Mouse (Mus musculus) left cerebral cortex, postnatal 4 days (tissue): ENCODE measurements around the gene Kank4. TPM values are rescaled to one million over a fixed set of nuclear protein-coding genes. Genes with fewer than 3 reads are reported as not detected.
"Not testable (repeated sequence)": the region's sequence is repeated elsewhere in the genome, so short reads cannot be mapped to it uniquely, and the experiment has no call there.

ENCODE experiments used
- DNase-seq: peaks from one replicate; pipeline ENCODE4 v3.0.0-alpha.2; 2022
- intact Hi-C: fragments of 180-260 bp; cut with DNase I; formaldehyde crosslinking; loops from one replicate; pipeline ENCODE4 v1.15.1; 2025
- total RNA-seq, 2 experiments: library from RNA; stranded (reverse); gene quantifications; 2 replicates each; pipeline ENCODE4 v1.2.3; 2021

The Kank4 gene
- total RNA-seq, 2 experiments from 2014 or later: 2.0 to 2.3 TPM

DNA sequence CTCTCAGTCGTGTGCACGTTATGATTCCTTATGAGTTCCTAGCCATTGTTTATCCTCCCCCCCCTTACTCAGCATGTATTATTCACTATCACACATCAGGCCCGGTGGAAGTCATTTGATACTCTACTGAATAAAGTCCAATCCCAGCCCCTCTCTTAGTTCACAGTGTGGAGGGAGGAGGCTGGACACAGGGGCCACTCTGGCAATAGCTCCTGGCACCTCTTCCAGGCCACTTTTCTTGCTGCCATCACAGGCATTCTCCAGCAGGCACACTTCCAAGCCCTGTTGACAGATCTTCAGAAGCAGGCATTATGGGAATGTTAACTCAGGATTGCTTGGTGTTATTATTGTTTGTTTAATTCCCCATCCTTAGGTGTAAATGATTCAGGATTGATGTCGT lies 17.4 kb upstream of the Kank4 start:
- intact Hi-C loops: no loop called here
- DNase-seq: peak; percentile 33

DNA sequence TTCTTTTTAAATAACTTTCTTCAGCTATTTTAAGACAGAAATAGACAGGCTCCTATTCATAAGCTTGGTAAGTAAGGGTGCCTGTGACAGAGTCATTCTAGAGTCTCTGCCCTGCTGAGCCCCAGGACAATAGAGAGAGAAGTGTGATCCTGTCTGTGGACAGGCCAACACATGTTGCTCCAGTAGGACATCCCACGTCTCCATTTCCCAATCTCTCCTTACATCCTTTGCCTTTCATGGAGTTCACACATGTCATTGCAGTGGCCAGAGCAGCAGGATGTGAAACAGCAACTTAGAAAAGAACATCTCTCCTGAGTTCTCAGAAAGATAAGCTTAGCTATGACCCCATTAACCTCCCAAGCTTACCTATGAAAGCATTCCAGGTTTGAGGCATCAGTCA lies 14.4 kb upstream of the Kank4 start:
- DNase-seq: no peak
- intact Hi-C loops: no loop called here

DNA sequence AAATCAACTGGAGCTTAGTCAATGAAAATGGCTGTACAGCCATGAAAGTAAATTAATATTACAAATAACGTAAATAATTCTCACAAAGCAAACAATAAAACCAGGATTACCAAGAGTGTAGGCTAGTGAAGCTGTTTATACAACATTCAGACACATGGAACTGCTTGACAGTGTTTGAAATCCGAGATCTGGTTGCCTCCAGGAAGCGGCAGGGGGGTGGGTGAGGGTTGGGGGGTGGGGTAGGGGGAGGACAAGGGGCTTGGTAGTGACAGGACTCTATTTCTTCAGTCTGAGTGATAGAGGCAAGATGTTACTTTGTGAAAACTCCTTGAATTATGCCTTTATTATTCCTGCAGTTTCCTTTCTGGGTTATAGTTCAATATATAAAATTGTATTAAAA lies 9.4 kb upstream of the Kank4 start:
- intact Hi-C loops: no loop called here
- no peak for DNase-seq

DNA sequence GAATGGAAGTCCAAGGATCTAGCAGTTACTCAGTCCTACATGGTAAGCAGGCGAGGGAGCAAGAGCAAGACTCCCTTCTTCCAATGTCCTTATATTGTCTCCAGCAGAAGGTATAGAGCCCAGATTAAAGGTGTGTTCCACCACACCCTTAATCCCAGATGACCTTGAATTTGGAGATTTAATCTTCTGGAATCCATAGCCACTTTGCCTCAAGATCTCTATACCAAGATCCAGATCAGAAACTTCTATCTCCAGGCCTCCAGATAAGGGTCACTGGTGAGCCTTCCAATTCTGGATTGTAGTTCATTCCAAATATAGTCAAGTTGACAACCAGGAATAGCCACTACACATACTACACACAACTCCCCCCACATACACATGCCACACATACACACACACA lies 6.4 kb upstream of the Kank4 start, which contains the start of gene I0C0044D17Rik:
I0C0044D17Rik (minus strand) TSS at position 101 of the 400 bp plus-strand sequence.
- intact Hi-C loops, DNase-seq: not testable (repeated sequence)

DNA sequence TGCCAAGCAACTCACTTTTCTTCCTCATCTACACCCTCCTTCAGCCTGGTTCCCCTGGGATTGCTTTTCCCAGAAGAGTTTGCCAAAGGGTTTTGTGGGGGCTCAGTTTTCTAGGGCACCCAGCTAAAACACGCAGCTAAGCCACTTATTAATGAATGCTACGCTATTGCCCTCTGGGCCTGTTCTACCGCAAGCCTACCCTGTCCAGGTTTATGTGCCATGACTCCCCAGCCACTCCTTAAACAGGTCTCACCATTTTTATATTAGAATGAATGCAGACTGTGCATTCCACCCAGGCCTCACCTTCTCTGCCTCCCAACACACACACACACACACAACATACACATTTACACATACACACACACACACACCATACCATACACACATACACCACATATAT lies 5.7 kb upstream of the Kank4 start:
- intact Hi-C loops: no loop called here
- no peak for DNase-seq

DNA sequence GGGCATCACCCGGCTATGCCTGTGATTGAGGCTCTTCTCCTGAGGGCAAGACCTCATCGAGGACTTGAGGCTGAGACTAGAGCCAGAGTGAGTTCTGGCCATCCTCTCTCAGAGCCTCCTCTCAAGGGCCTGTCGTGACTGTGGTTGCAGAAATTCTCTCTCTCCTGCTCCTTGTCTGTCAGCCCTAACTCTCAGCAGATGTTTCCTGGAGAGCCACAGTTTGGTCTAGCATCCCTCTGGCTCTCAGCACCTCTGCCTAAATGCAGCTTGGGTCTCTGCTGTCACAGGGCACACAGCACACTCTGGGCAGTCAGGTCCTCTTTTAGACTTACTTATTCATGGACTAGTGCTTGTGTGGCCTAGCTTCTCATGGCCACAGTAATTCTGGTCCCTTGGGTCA lies 5.1 kb upstream of the Kank4 start:
- DNase-seq: no peak
- intact Hi-C loops: no loop called here

DNA sequence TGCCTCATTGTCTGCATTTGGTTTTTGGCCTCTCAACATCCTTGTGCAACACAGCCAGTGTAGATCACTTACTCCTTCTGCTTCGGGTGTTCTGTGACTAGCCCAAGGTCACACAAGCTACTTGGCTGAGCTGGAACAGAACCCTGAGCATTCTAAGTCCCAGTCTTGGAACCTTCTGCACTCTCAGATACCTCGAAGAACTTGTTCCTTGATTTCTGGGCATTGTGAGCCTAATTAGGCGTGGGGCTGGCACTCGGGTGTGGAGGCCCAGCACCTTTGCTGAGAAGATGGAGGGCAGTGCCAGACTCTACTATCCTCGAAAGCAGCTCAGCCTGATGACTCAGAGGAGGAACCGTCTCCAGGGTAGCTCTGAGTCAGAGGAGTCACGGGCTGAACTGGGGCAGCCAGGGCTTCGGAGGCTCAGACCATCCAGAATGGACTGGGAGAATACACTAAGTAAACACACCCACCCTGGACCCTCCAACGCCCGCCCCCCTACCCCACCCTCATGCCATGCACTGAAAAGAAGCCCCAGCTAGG lies 1.9 kb upstream of the Kank4 start:
- no peak for DNase-seq
- intact Hi-C loops: no loop called here

DNA sequence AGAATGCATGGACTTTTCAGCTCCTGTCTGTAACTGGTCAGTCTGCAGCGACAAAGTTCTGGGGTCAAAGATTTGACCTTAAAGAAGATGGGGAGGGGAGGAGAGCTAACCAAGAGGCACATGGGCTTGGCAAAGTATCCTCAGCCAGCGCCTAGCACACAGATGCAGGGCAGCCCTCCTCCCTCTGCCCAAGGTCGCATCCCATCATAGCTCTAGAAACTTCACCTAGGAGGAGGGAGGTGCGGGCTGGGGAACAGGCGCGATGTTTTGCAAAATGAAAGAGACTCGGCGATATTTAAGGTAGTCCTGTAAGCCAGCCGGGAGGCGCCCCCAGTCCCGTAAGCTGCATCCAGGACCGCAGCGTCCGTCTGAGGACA lies 542 bp downstream of the Kank4 start:
- DNase-seq: no peak
- intact Hi-C loops: no loop called here

DNA sequence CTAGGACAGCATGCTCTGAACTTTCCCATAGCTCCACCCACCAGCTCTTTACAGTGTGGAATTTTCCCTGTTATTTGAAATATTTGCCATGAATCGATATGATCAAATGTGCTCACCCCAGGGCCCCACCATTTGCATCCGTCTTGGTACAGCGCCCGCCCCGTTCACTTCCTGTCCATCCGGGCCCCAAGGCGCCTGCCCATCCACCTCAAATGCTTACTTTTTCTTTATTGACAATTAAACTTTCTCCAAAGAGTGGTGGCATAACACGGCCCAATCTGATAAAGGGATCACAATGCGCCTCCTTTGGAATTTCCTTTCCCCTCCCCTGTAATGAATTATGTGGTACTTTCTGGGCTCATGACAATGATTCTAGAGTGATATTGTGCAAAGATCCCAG lies 11.0 kb downstream of the Kank4 start:
- intact Hi-C loops: no loop called here
- no peak for DNase-seq

DNA sequence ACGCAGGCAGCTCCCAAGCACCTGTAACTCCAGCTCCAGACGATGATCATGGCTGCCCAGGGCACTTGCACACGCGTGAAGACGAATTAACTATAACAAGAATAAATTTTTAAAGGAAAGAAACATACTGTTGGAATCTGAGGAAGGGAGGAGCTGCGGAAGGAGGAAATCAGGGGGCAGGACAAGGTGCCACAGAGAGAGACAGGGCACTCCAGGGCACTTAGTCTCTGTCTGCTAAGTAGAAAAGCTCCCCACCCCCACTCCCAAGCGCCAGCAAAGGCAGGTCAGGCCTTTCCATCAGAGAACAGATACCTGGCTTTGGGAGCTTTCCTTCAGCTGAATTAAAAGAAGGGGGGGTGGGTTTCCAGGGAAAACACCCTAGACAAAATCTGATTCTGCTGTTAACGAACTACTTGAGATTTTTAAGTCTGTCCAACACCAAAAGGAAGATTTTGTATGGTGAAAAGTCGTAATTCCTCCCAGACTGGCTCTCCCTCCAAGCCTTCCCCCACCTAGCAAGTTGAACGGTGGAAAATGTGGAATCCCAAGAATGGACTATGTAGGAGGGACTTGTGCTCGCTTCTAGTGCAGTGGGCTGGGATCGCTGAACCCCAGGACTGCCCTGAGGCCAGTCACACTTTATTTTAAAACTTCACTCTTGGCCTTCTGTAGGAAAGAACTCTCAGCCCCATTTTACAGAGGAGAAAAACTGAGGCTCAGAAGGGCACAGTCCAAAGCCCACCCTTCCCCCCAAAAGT lies 11.9 kb downstream of the Kank4 start:
- DNase-seq: no peak
- intact Hi-C loops: no loop called here

DNA sequence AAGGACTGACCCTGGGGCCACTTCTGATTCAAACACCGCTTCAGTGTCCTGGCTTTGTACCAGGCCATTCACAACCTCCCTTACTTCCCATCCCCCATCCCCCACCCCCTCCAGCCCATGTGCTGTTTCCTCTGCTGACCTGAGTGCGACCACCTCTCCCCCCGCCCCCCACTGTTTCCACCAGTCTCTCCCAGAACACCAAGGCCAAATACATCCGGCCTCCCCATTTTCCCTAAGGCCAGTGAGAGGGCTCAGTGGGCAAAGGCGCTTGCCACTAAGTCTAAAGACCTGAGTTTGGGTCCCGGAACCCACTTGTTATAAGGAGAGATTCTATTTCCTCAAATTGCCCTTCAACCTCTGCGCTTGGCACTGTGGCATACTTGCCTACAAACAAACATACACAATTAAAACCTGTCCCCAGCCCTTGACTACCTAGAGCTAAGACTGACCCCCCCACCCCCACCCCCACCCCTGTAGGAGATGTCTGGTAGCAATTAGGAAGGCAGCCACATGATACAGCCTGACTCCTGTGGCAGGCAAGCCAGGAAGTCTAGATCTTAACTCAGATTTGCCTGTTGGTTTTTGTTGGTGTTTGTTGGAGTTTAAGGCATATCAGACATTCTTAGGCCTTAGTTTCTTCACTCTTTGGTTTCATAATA lies 12.7 kb downstream of the Kank4 start:
- DNase-seq: no peak
- intact Hi-C loops: no loop called here

DNA sequence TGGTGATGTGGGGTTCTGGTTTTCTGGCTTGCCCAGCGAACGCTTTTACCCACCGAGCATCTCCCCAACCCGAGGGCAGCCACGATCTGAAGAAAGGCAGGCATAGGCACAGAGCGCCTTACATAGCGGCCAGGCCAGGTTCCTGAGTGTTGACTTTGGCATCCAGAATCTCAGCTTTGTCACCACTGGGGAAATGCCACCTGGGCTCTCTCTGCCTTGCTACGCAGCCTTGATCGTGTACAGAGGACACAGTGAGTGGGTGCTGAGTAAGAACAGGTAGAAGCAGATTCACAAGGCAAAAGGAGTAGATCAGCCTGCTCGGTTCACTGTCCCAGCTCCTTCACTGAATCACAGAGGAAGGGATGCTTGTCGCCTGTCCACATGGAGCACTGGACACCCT lies 15.6 kb downstream of the Kank4 start:
- intact Hi-C loops: no loop called here
- DNase-seq: no peak

DNA sequence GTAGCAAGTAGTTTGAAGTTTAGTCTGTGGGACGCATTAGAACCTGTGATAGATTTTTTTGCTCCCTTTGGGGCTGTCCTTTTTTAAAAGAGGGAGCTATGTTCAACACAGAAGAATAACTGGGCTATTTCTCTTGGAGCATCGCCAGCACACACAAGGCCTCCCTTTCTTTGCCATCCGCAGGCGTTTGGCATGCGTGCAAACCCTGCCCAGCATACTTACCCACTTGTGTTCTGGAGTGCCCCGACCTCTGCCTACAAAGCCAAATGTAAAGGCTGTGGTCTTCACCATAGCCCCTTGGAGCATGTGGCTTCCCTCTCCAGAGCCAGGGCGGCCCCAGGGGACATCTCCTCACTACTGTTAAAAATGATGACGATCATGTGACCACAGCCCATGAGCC lies 16.5 kb downstream of the Kank4 start:
- DNase-seq: peak; percentile 40
- intact Hi-C loops: no loop called here

DNA sequence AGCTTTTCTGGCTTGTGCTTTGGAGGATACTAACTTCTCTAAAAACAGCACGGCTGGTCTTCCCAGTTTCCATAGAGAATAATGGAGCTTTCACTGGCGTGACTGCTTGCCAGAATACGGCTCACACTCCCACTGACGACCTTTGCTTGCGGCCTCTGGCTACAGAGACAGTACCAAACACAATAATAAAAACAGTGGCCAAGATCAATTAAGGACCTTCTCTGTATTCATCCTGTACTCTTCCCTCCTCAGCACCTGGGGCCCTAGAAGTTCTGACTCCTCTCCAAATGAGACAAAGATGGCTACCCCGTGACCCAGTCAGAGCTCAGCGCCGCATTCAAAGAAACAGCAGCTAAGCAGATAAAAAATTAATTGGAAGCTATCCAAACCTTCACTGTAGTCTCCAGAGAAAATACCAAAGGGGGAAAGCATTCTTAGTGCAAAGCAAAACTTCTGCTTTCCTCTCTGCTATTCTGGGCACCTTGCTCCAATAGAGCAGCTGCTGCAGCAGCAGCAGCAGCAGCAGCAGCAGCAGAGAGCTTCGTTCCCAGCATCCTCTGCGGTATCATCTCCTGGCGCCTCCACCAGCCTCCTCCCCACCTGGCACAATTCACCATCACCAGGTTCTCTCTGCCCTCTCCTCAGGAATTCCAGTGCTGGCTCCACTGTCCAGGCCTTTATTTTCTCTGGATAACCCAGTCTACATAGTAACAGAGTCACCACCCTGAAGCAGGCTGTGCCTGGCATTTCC lies 20.6 kb downstream of the Kank4 start:
- intact Hi-C loops: no loop called here
- DNase-seq: peak; percentile 34

DNA sequence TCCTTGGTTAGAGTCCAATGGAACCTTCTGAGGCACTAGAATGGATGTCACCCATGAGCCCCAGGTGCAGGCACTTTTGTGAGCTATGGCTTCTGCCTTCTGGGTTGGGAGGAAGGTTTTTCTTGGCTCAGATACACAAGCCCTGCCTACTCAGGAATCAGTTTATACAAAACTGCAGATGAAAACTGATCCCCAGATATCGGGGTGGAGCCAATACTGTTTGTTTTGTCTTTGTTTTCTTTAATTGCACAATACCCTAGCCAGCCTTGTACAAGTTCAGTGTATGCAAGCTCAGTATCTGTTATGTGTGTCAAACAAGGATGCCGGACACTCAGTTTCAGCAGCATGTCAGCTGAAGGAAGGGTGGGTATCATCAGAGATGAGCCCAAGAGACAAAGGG lies 22.1 kb downstream of the Kank4 start:
- DNase-seq: no peak
- intact Hi-C loops: no loop called here

DNA sequence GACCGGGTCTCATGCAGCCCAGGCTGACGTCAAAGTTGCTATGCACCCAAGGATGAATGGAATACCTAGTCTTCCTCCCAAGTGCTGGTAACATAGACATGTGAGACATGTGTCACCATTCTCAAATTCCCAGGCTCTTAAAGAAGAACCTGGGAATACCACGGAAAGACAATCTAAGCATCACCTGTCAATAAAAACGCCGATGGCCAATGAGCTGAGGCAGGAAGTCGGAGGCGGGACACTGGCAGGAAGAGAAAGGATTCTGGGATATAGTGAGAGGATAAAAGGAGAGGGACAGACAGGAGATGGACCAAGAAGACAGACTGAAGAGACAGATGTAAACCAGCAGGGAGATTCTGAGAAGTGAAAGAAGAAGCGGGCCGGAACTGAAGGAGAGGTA lies 23.9 kb downstream of the Kank4 start:
- intact Hi-C loops: no loop called here
- DNase-seq: no peak

DNA sequence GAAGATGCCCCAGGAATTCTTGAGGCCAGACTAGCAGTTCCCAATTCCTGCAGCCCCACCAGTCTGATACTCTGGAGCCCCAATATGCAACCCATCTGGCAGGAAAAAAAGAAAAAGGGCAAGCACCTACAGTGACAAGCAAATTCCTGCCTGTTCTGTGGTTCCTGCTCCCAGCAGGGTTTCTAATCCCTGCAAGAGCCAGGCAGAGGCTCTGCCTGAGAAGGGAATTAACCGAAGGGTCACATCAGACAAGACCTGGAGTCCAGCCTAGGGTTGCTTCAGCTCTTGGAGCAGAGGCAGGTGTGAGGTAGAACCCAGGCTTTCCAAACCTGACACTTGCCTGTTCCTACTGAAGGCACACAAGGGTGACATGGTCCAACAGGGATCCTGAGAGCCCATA lies 26.6 kb downstream of the Kank4 start:
- intact Hi-C loops: no loop called here
- no peak for DNase-seq

DNA sequence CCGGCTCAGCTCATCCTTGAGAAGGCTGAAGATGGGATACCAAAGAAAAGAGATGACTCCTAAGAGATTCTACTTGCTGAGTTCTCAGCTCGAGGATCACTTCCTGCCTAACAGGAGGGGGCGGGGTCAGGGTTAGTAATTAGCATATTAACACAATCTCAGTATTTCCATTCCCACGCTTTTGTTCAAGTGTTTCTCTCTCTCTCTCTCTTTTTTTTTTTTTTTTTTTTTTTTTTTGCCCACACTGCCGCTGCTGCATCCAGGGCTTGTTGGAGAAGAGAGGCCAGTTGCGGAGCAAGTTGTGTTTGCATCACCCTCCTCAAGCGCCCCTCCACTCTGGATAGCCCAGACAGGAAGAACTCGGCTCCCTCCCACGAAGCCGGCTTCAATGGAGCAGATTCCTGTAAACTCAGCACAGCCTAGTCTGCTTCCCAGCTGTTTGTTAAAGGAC lies 27.5 kb downstream of the Kank4 start:
- intact Hi-C loops: no loop called here

DNA sequence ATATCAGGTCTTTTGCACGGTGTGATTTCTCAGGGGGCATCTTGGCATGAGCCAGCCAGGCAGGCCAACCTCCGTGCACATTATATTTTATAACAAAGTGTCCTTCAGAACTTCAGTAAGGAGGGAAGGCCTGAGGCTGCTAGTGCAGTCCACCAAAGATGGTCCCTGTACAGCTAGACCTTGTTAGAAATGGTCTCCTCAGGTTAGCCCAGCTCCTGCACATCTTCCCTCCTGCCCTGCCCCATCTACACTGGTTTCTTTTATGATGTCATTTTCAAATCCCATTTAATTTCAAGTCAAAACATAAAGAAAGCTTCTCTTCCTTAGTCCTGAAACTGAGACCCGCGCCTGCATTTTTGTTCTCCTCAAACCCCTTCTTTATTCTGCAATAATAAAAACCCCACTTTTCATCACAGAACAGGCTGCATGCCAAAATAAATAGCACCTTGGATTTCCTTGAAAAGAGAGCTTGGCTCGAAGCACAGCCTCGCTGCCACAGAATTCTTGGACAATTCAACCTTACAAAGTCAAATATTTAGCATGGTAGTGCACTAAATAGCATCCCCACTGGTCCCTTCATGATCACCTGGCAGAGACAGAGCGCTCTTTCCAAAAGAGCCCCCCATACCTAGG lies 28.1 kb downstream of the Kank4 start:
- intact Hi-C loops: no loop called here
- DNase-seq: no peak

More for the DNA sequence above, 27.5 kb downstream of the Kank4 start:
- DNase-seq: no peak

DNA sequence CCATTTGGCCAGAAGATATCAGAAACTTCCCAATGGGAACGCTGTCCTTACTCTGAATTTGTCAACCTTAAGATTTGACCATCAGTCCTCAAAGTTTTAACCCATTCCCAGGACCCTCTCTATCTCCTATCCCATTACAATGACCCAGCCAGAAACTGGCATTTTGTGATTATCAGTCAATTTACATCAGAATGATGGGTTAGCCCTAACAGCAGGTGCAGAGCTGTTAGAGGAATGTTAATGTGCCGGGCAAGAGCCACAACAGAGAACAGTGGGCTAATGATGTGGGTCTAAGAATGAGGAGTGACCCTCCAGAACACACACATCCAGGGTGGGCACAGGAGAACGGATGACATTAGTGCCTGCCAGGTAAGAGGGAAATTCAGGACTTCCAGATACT lies 31.1 kb downstream of the Kank4 start:
- DNase-seq: no peak
- intact Hi-C loops: no loop called here

DNA sequence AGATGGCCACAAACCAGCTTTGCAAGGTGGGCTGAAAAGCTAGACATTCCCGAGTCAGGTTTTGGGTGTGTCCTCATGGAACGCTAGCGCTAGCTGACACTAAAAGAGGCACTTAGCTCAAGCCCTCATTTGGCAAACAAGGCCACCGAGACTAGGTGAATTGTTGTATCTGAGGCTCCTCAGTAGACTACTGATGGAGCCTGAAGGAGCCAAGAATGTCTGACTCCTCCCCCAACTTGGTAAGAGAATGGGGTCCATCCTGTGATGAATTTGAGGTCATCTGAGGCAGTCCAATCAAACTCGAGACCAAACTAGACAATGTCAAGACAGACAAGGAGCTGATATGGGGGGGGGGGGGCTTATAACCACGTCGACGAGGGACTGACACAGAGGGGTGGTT lies 31.5 kb downstream of the Kank4 start:
- no peak for DNase-seq
- intact Hi-C loops: no loop called here
